Mouse (Mus musculus) testis, adult 2 months (tissue): ENCODE measurements around the gene Mical3. TPM values are rescaled to one million over a fixed set of nuclear protein-coding genes. Genes with fewer than 3 reads are reported as not detected.

Experiments
- H3K27ac ChIP-seq: fragments of 200-500 bp; 2 replicates; pipeline ENCODE4 v1.5.1; 2012; ENCODE audit warnings: low read depth, low read length; ENCODE audit not compliant: control insufficient read depth, insufficient read depth
- H3K27me3 ChIP-seq: fragments of 200-500 bp; 2 replicates; pipeline ENCODE4 v1.6.1; 2012; ENCODE audit warnings: mild to moderate bottlenecking, low read length, moderate library complexity; ENCODE audit not compliant: control insufficient read depth, insufficient read depth
- H3K36me3 ChIP-seq: fragments of 200-500 bp; 2 replicates; pipeline ENCODE4 v1.6.1; 2012; ENCODE audit warnings: mild to moderate bottlenecking, low read length; ENCODE audit not compliant: control insufficient read depth, insufficient read depth
- H3K4me1 ChIP-seq: fragments of 200-500 bp; 2 replicates; pipeline ENCODE4 v1.6.1; 2012; ENCODE audit warnings: low read length; ENCODE audit not compliant: control insufficient read depth, insufficient read depth
- H3K4me3 ChIP-seq: fragments of 200-500 bp; 2 replicates; pipeline ENCODE4 v1.5.1; 2012; ENCODE audit warnings: low read depth, mild to moderate bottlenecking, low read length, moderate library complexity, mixed read lengths; ENCODE audit not compliant: control insufficient read depth
- CTCF ChIP-seq: fragments of 200-500 bp; IDR thresholded peaks from 2 replicates; pipeline ENCODE4 v1.5.1; 2012; ENCODE audit warnings: low read depth, mild to moderate bottlenecking, inconsistent platforms, low read length, moderate library complexity; ENCODE audit not compliant: control insufficient read depth, insufficient read depth, insufficient replicate concordance
- POLR2A ChIP-seq: fragments of 200-500 bp; IDR thresholded peaks from 2 replicates; pipeline ENCODE4 v1.6.1; 2012; ENCODE audit warnings: low read depth, mild to moderate bottlenecking, inconsistent platforms, low read length, moderate library complexity; ENCODE audit not compliant: control insufficient read depth
- polyA plus RNA-seq: library from polyadenylated mRNA; depleted of rRNA; stranded (reverse); fragments of >200 nt; gene quantifications from 2 replicates; pipeline ENCODE4 v1.2.3, GENCODE M21; 2012

The Mical3 gene
- polyA plus RNA-seq, 1 experiment: 199 TPM

GRCm38 (mm10) chr6:121072615-121073014 lies 58.2 kb downstream of the Mical3 start:
- Histone ChIP-seq H3K27me3 (no peaks in the 10 kb centered on the region), H3K4me3 (no peak overlapping the region), H3K4me1 (no peaks in the 10 kb centered on the region; the same call in 1 of the 2 replicates), H3K27ac (no peak overlapping the region), H3K36me3 (no peaks in the 10 kb centered on the region)
- TF ChIP-seq POLR2A: no peak
- no peak for TF ChIP-seq CTCF

- H3K36me3 ChIP-seq: no peaks in the 10 kb centered on the region
- no peak for TF ChIP-seq POLR2A
- no peak for TF ChIP-seq CTCF
- no peak overlapping the region for H3K27ac ChIP-seq
- no peaks in the 10 kb centered on the region for H3K27me3 ChIP-seq
- H3K4me3 ChIP-seq: no peak overlapping the region
- H3K4me1 ChIP-seq: no peaks in the 10 kb centered on the region; the same call in 1 of the 2 replicates
These were observed 60.1 kb downstream of the Mical3 start for GRCm38 (mm10) chr6:121070584-121071230.

- H3K36me3 ChIP-seq: no peaks in the 10 kb centered on the region
- no peak for TF ChIP-seq POLR2A
- TF ChIP-seq CTCF: no peak
- H3K4me3 ChIP-seq: no peak overlapping the region
- no peaks in the 10 kb centered on the region; the same call in 1 of the 2 replicates for H3K4me1 ChIP-seq
- H3K27me3 ChIP-seq: no peaks in the 10 kb centered on the region
- H3K27ac ChIP-seq: no peak overlapping the region
These were observed 61.6 kb downstream of the Mical3 start for GRCm38 (mm10) chr6:121069156-121069555.

GRCm38 (mm10) chr6:121068087-121068464 lies 62.7 kb downstream of the Mical3 start:
- Histone ChIP-seq H3K27me3 (no peaks in the 10 kb centered on the region), H3K36me3 (no peaks in the 10 kb centered on the region), H3K27ac (no peak overlapping the region), H3K4me1 (no peaks in the 10 kb centered on the region; the same call in 1 of the 2 replicates), H3K4me3 (no peak overlapping the region)
- no peak for TF ChIP-seq POLR2A
- TF ChIP-seq CTCF: no peak

- Histone ChIP-seq H3K4me3 (no peak overlapping the region), H3K27me3 (no peaks in the 10 kb centered on the region), H3K36me3 (no peaks in the 10 kb centered on the region), H3K27ac (no peak overlapping the region), H3K4me1 (no peaks in the 10 kb centered on the region; the same call in 1 of the 2 replicates)
- no peak for TF ChIP-seq CTCF
- TF ChIP-seq POLR2A: no peak
These were observed 63.2 kb downstream of the Mical3 start for GRCm38 (mm10) chr6:121067426-121068086.

- TF ChIP-seq CTCF (no peak), POLR2A (no peak; the same call in 1 of the 2 replicates)
- Histone ChIP-seq H3K4me1 (no peaks in the 10 kb centered on the region; the same call in 1 of the 2 replicates), H3K36me3 (no peaks in the 10 kb centered on the region), H3K27ac (no peak overlapping the region), H3K4me3 (no peak overlapping the region), H3K27me3 (no peaks in the 10 kb centered on the region)
These were observed 64.0 kb downstream of the Mical3 start for GRCm38 (mm10) chr6:121066761-121067160.

- TF ChIP-seq CTCF (no peak), POLR2A (no peak)
- no peak overlapping the region for H3K27ac ChIP-seq
- no peak overlapping the region for H3K4me3 ChIP-seq
- H3K27me3 ChIP-seq: no peaks in the 10 kb centered on the region
- H3K36me3 ChIP-seq: no peaks in the 10 kb centered on the region
- no peaks in the 10 kb centered on the region; the same call in 1 of the 2 replicates for H3K4me1 ChIP-seq
These were observed 66.3 kb downstream of the Mical3 start for GRCm38 (mm10) chr6:121064356-121065015.
